Mouse (Mus musculus): ENCODE measurements around the gene Pyy. TPM values are rescaled to one million over a fixed set of nuclear protein-coding genes. Genes with fewer than 3 reads are reported as not detected.

Gene Pyy
- total RNA-seq, 1 experiment from 2014 or later: not detected

- ATAC-seq (replicated peaks; ENCODE audit: insufficient number of reproducible peaks, low FRiP score, low TSS enrichment, poor library complexity, severe bottlenecking): no peak
Observed at GRCm38 (mm10) chr11:102101219-102101618, 6.4 kb downstream of the Pyy start, which contains the start of gene Ppy. Ppy (minus strand) TSS chr11:102101319.

GRCm38 (mm10) chr11:102096887-102097391 lies 10.7 kb downstream of the Pyy start:
- ATAC-seq (replicated peaks; ENCODE audit: insufficient number of reproducible peaks, low FRiP score, low TSS enrichment, poor library complexity, severe bottlenecking): no peak

DNA sequence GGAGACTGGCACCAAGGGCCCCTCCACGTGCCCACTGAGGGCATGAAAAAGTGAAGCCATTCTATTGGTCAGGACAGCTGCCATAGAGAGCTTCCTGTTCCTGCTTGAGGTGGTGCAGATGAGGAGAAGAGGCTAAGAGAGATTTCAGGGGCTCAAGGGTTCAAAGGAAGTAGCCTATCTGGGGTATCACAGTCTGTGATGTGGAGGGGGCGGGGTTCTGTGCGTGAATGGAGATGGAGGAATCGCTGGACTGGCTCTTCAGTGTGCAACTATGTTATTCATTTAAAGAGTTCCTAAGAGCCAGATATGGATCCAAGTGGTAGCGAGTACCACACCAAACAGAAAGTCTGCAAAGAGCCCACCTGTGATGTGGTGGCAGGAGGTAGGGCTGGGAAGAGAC lies 11.2 kb downstream of the Pyy start:
- ATAC-seq (replicated peaks; ENCODE audit: insufficient number of reproducible peaks, low FRiP score, low TSS enrichment, poor library complexity, severe bottlenecking): no peak

DNA sequence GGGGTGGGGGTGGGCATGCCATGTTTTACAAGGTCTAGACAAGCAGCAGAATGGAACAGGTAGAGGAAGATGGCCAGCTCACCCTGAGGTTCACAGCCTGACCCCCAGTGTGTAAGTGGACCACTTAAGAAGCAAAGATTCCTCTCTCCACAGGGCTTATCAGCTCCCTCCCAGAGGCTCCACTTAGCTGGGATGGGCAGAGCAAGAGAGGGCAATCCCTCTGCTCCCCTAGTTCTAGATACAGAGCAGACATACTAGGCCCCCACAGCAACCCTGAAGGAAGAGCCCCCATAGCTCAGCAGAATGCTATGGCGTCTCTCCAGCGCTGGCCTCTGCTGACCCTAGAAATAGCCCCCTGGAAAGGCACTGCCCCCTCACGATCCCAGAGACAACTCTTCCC lies 12.0 kb downstream of the Pyy start:
- ATAC-seq (replicated peaks; ENCODE audit: insufficient number of reproducible peaks, low FRiP score, low TSS enrichment, poor library complexity, severe bottlenecking): no peak

GRCm38 (mm10) chr11:102089088-102089808 lies 18.4 kb downstream of the Pyy start:
- no peak for ATAC-seq (replicated peaks; ENCODE audit: insufficient number of reproducible peaks, low FRiP score, low TSS enrichment, poor library complexity, severe bottlenecking)

GRCm38 (mm10) chr11:102087931-102088898 lies 19.4 kb downstream of the Pyy start, which contains the start of gene Mpp2:
Mpp2 (minus strand) TSS chr11:102088515.
- no peak for ATAC-seq (replicated peaks; ENCODE audit: insufficient number of reproducible peaks, low FRiP score, low TSS enrichment, poor library complexity, severe bottlenecking)

- ATAC-seq (replicated peaks; ENCODE audit: insufficient number of reproducible peaks, low FRiP score, low TSS enrichment, poor library complexity, severe bottlenecking): 0 out of 2 replicates have a peak, but pooled peaks have one; percentile 16
Observed at GRCm38 (mm10) chr11:102087081-102087751, 20.4 kb downstream of the Pyy start.

DNA sequence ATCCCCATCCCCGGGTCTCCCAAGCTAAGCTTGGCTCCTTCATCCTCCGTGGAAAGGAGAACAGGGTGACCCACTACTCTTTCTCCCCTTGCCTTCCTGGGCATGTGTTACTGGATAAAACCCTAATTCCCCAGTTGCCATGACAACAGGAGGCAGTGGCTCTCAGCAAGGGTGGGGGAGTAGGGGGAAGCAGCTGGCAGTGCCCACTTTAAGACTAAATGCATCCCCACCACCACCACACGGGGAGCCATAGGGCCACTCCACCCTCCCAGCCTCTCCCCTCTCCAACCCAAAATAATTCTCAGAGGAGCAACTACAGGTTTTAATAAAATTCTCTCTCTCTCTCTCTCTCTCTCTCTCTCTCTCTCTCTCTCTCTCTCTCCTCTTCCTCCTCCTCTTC lies 21.3 kb downstream of the Pyy start:
- no peak for ATAC-seq (replicated peaks; ENCODE audit: insufficient number of reproducible peaks, low FRiP score, low TSS enrichment, poor library complexity, severe bottlenecking)

- no peak for ATAC-seq (replicated peaks; ENCODE audit: insufficient number of reproducible peaks, low FRiP score, low TSS enrichment, poor library complexity, severe bottlenecking)
Observed at GRCm38 (mm10) chr11:102084159-102084558, 23.5 kb downstream of the Pyy start.

- no peak for ATAC-seq (replicated peaks; ENCODE audit: insufficient number of reproducible peaks, low FRiP score, low TSS enrichment, poor library complexity, severe bottlenecking)
Observed at GRCm38 (mm10) chr11:102083193-102083592, 24.4 kb downstream of the Pyy start.

DNA sequence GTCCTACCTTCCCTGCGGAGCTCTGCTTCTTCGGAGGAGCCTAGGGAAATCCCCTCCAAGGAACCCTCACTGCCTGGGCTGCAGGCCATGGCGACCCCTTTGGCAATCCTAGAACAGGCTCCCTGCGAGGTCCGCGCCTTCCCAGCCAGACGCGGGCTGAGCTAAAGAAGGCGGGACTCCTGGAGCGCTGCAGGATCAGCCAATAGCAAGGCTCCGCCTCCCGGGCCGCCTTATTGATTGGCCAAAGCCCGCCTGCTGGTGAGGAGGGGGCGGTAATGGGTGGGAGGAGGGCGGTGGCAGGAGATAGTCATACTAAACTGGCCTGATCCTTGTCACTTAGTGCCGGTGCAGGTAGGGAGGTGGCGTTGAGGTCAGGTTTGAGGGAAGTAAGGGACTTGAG lies 25.3 kb downstream of the Pyy start:
- ATAC-seq (replicated peaks; ENCODE audit: insufficient number of reproducible peaks, low FRiP score, low TSS enrichment, poor library complexity, severe bottlenecking): no peak

GRCm38 (mm10) chr11:102073722-102074121 lies 33.9 kb downstream of the Pyy start:
- no peak for ATAC-seq (replicated peaks; ENCODE audit: insufficient number of reproducible peaks, low FRiP score, low TSS enrichment, poor library complexity, severe bottlenecking)

DNA sequence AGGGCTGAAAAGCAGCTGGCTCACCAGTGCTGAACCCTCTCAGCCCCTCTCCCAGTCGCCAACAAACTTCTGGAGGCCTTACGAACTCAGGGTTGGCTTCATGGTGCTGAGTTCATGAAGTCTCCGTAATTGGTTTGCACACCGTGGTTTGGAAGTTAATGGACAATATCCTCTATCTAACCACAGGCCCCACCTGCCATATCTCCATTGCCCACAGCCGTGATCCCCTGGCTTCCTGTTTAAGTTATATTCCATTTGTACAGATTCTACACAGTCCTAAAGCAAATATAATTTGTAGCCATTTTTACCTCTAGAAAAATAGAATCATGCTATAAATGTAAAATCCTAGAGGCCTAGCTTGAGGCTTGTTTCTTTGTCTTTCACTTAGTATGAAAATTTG lies 34.9 kb downstream of the Pyy start:
- no peak for ATAC-seq (replicated peaks; ENCODE audit: insufficient number of reproducible peaks, low FRiP score, low TSS enrichment, poor library complexity, severe bottlenecking)

- ATAC-seq (replicated peaks; ENCODE audit: insufficient number of reproducible peaks, low FRiP score, low TSS enrichment, poor library complexity, severe bottlenecking): no peak
Observed at GRCm38 (mm10) chr11:102070426-102070825, 37.2 kb downstream of the Pyy start.

DNA sequence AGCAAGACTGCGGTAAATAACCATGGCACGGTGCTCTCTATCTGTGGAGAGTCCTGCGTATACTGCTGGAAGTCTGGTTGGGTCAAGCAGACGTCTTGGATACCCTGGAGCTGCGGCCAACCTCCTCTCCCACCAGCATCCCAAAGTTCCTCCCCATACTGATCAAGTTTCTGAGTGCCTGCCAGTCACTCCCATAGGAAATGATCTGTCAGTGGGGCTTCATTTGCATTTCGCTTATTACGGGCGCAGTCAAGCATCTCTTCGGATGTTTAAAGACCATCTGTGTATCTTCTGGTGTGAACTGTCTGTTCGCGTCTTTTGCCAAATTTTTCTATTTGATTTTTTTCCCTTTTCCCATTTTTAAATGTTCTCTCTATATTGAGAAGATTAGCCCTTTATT lies 38.0 kb downstream of the Pyy start:
- no peak for ATAC-seq (replicated peaks; ENCODE audit: insufficient number of reproducible peaks, low FRiP score, low TSS enrichment, poor library complexity, severe bottlenecking)

- no peak for ATAC-seq (replicated peaks; ENCODE audit: insufficient number of reproducible peaks, low FRiP score, low TSS enrichment, poor library complexity, severe bottlenecking)
Observed at GRCm38 (mm10) chr11:102068969-102069368, 38.7 kb downstream of the Pyy start.

GRCm38 (mm10) chr11:102063076-102063475 lies 44.6 kb downstream of the Pyy start:
- no peak for ATAC-seq (replicated peaks; ENCODE audit: insufficient number of reproducible peaks, low FRiP score, low TSS enrichment, poor library complexity, severe bottlenecking)

DNA sequence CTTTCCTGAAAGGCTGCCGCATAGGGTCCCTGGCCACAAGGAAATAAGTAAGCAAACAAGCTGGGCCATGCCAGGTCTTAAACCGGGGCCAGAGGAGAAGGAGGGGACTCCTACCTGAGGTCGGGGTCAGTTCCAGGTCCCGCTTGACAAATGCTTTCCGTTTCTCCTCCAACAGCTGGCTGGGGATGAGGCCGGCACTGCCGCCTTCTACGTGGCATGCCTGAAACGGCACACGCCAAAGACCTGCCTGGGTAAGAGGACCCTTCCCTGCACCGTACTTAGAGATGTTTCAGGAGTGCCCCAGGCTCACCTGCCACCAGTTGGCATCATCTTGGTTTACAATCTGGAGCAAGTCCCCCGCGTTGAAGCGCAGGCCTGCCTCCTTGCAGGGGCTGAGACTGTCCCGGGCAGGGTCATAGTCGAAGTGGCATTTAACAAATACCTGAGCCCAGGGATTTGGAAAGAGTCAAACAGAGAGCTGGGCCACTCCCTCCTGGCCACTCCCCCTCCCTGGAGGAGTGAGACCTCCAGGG lies 45.6 kb downstream of the Pyy start:
- ATAC-seq (replicated peaks; ENCODE audit: insufficient number of reproducible peaks, low FRiP score, low TSS enrichment, poor library complexity, severe bottlenecking): no peak
